Mouse (Mus musculus): ENCODE measurements around the gene Gm8994. TPM values are rescaled to one million over a fixed set of nuclear protein-coding genes. Genes with fewer than 3 reads are reported as not detected.

The Gm8994 gene
- polyA plus RNA-seq, 2 experiments = 0.02 TPM; not detected in 1

GRCm38 (mm10) chr6:136364430-136365098, 37.2 kb downstream of the Gm8994 start:
- no peak for ATAC-seq (ENCODE audit: insufficient read depth)
- no peaks in the 10 kb centered on the region for H3K4me1 ChIP-seq (replicated peaks; ENCODE audit: control insufficient read depth in 2 of 2, insufficient read depth in 2 of 2, low read length in 1 of 2)
- no peak for TF ChIP-seq CTCF (IDR thresholded peaks at IDR 0.05; ENCODE audit: low read depth)
- no peak for TF ChIP-seq EP300 (IDR thresholded peaks at IDR 0.05; ENCODE audit: low read depth)
- no peak overlapping the region for H3K27ac ChIP-seq
- H3K4me3 ChIP-seq (ENCODE audit: insufficient read depth in 1 of 2, low read depth in 2 of 2, low read length in 2 of 2) = no peak overlapping the region
- H3K9me3 ChIP-seq (ENCODE audit: control insufficient read depth, low read length) = no peaks in the 10 kb centered on the region
- no peak for DNase-seq (ENCODE audit: low read depth in 3 of 3, low spot score in 3 of 3)
- H3K4me2 ChIP-seq (ENCODE audit: low read depth) = no peak overlapping the region
- no peaks in the 10 kb centered on the region for H3K27me3 ChIP-seq (ENCODE audit: control insufficient read depth, insufficient read depth, low read length)
- no peaks in the 10 kb centered on the region for H3K36me3 ChIP-seq (replicated peaks; ENCODE audit: control insufficient read depth, insufficient read depth, low read depth)
- no peak overlapping the region for H3K9ac ChIP-seq (replicated peaks)
- 57% methylated on average over 12 of the region's 12 CpGs for WGBS (ENCODE audit: insufficient replicate concordance)

- no peak overlapping the region for H3K4me2 ChIP-seq (ENCODE audit: low read depth)
- DNase-seq (ENCODE audit: low read depth in 3 of 3, low spot score in 3 of 3) (no peak), ATAC-seq (ENCODE audit: insufficient read depth) (no peak)
- no peak overlapping the region for H3K27ac ChIP-seq
- H3K9me3 ChIP-seq (ENCODE audit: control insufficient read depth, low read length) = no peaks in the 10 kb centered on the region
- TF ChIP-seq CTCF (IDR thresholded peaks at IDR 0.05; ENCODE audit: low read depth) = no peak; the same call in 1 of the 2 replicates
- TF ChIP-seq EP300 (IDR thresholded peaks at IDR 0.05; ENCODE audit: low read depth) = no peak
- H3K36me3 ChIP-seq (replicated peaks; ENCODE audit: control insufficient read depth, insufficient read depth, low read depth) = no peaks in the 10 kb centered on the region
- no peak overlapping the region for H3K9ac ChIP-seq (replicated peaks)
- no peak overlapping the region for H3K4me3 ChIP-seq (ENCODE audit: insufficient read depth in 1 of 2, low read depth in 2 of 2, low read length in 2 of 2)
- no peaks in the 10 kb centered on the region for H3K4me1 ChIP-seq (replicated peaks; ENCODE audit: control insufficient read depth in 2 of 2, insufficient read depth in 2 of 2, low read length in 1 of 2)
- no peaks in the 10 kb centered on the region for H3K27me3 ChIP-seq (ENCODE audit: control insufficient read depth, insufficient read depth, low read length)
These were observed 48.8 kb downstream of the Gm8994 start for GRCm38 (mm10) chr6:136376097-136376496.

Other genes with a start within 250 kb of the Gm8994 start
- under 0.01 and 0.01 TPM in 2 replicates for gene Grin2b, start 154.0 kb upstream of the Gm8994 start, polyA plus RNA-seq (2012; rRNA removed)
- not detected in 2 replicates for gene Grin2b, start 154.0 kb upstream of the Gm8994 start, polyA plus RNA-seq (2014; fragmentation: Nextera tagmentation; extraction: Ambion mirVana)
- 0.08 and 0.09 TPM in 2 replicates for gene E330021D16Rik, start 88.0 kb downstream of the Gm8994 start, polyA plus RNA-seq (2012; rRNA removed)
- gene E330021D16Rik, start 88.0 kb downstream of the Gm8994 start, polyA plus RNA-seq (2014; fragmentation: Nextera tagmentation; extraction: Ambion mirVana) = 0.19 and 0.34 TPM in 2 replicates
- gene Atf7ip, start 178.6 kb downstream of the Gm8994 start, polyA plus RNA-seq (2012; rRNA removed) = 5.8 and 7.2 TPM in 2 replicates
- gene Atf7ip, start 178.6 kb downstream of the Gm8994 start, polyA plus RNA-seq (2014; fragmentation: Nextera tagmentation; extraction: Ambion mirVana) = 14.2 TPM in 2 replicates

Measured in liver, embryonic 14.5 days (tissue).